Mouse (Mus musculus): ENCODE measurements around the gene AC134908.4. TPM values are rescaled to one million over a fixed set of nuclear protein-coding genes. Genes with fewer than 3 reads are reported as not detected.
A peak's percentile ranks its signal among the peaks of the same experiment; 100 is the strongest.

AC134908.4 gene
- total and polyA plus RNA-seq, 3 experiments: 1.2 TPM; not detected in 2

- peak; percentile 82 for DNase-seq
These were observed 36.2 kb upstream of the AC134908.4 start for GRCm38 (mm10) chr17:25831451-25832281.

DNA sequence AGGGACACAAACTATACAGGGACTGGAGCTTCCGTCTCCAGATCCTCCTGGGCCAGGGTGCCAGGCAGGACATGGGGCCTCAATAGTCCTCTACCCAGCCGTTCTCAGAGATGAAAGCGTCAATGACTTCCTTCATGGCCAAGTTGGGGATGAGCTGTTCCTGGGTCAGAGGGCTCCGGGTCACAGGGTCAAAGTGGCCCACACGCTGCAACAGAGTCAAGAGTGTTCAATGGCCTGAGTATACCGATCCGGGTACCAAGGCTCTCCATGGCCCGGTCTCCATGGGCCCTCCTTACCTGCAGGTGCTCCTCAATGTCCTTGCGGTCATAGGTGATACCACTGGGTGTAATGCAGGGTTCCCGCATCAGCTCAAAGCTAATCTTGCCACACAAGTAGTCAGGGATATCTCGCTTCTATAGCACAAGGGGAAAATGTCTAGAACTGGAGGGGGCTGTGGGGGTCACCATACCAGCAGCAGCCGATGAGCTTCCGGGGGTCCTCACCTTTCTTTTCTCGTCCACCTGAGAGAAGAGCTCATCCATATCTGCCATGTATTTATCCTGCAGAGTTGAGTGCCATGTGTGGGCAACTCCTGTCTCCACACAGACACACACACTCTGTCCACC is 35.5 kb upstream of the AC134908.4 start:
- DNase-seq: no peak

GRCm38 (mm10) chr17:25830200-25830753 is 34.8 kb upstream of the AC134908.4 start:
- no peak for DNase-seq

DNA sequence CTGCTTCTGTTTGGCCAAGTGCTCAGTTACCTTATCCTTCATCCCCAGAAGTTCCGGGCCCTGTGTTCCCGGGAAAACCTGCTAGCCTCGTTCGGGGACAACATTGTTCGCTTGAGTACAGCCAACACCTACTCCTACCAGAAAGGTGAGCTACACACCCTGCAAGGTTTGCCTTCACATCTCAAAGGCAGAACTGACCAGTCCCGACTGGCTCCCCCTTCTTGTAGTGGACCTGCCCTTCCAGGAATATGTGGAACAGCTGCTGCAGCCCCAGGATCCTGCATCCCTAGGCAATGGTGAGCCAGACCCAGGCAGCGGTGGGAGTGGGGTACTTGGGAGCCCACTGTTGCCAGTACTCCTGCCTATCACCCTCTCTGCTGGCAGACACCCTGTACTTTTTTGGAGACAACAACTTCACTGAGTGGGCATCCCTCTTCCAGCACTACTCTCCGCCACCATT is 34.1 kb upstream of the AC134908.4 start:
- DNase-seq: no peak

- DNase-seq: peak; percentile 87
These were observed 33.5 kb upstream of the AC134908.4 start, which contains the start of gene Jmjd8 for GRCm38 (mm10) chr17:25828712-25829557. Gene Jmjd8, plus strand, starts transcription at chr17:25828867.

- DNase-seq: no peak
These were observed 32.8 kb upstream of the AC134908.4 start for GRCm38 (mm10) chr17:25828223-25828594.

- DNase-seq: no peak
These were observed 32.2 kb upstream of the AC134908.4 start for GRCm38 (mm10) chr17:25827546-25828222.

GRCm38 (mm10) chr17:25827011-25827410 is 31.6 kb upstream of the AC134908.4 start:
- no peak for DNase-seq

- no peak for DNase-seq
These were observed 30.6 kb upstream of the AC134908.4 start for GRCm38 (mm10) chr17:25825984-25826570.

- DNase-seq: no peak
These were observed 29.9 kb upstream of the AC134908.4 start for GRCm38 (mm10) chr17:25825311-25825710.

- DNase-seq: no peak
These were observed 29.1 kb upstream of the AC134908.4 start for GRCm38 (mm10) chr17:25824362-25825142.

- peak; percentile 81 for DNase-seq
These were observed 28.0 kb upstream of the AC134908.4 start, which contains the start of gene Wdr24 for GRCm38 (mm10) chr17:25823452-25823851. Gene Wdr24, plus strand, starts transcription at chr17:25823627.

- peak; percentile 43 for DNase-seq
These were observed 23.7 kb upstream of the AC134908.4 start for GRCm38 (mm10) chr17:25818851-25819780.

DNA sequence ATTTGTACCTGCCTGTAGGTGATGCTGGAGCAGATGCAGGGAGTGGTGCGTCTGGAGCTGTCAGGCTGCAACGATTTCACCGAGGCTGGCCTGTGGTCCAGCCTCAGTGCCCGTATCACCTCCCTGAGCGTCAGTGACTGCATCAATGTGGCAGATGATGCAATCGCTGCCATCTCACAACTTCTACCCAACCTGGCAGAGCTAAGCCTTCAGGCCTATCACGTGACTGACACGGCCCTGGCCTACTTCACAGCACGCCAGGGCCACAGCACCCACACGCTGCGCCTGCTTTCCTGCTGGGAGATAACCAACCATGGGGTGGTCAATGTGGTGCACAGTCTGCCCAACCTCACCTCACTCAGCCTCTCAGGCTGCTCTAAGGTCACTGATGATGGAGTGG is 22.2 kb upstream of the AC134908.4 start:
- peak; percentile 75 for DNase-seq

DNA sequence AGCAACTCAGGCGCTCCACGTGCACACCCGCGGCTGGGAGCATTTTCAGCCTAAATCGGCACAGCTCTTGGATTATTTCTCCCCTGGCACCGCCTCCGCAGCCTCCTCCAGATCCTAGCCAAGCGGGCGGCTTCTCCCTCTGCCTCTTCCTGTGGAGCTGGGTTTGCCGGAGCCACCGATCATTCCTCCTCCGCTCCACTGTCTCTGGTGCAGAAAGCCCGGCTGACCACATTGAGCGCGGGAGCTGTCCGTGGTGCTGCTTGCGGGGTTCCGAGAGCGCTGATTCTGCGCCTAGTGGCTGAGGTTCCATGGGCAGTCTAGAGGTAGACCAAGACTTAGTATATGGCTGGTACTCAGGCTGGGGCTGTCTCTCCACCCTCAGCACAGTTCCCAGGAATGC is 18.0 kb upstream of the AC134908.4 start:
- DNase-seq: peak; percentile 90

- no peak for DNase-seq
These were observed 15.4 kb upstream of the AC134908.4 start for GRCm38 (mm10) chr17:25810890-25811289.

DNA sequence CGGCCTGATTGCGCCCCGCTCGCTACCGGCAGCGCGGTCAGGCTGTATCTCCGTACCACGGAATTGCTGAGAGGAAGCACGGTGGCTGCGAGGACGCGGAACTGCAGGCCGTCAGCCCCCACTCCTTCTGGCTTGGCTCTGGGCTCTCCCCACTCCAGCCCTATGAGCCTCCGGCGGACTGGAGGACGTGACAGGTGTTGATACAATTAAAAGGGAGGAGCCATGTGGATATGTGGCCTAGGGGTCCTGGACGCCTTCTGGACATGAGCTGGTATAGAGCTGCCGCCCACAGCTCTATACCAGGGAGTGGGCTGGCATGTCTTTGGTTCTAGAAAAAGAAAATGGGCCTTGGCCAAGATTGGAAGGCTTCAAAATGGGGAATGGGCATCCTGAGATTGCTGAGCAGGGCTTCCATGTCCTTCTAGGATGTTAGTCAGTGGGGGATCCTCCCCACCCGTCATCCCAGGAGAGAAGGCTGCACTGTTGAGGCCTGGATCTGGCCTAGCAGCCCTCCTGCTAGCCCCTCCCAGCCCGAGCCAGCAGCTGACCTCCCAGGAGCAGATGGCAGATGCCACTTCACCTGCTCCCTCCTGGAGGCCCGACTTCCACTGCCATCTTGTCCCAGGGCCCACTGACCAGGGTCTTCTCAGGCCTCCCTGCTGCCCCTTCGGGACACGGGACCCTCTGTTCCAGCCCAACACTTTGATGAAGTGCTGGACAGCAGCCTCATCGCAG is 14.3 kb upstream of the AC134908.4 start:
- no peak for DNase-seq
